Mouse (Mus musculus): ENCODE measurements at regions not wholly inside any gene's neighbourhood (a gene's known extent, or its start where the extent isn't known, plus 50 kb on each side); places are given as distances from the start of the nearest gene placed in this dataset.
A peak's percentile ranks its signal among the peaks of the same experiment; 100 is the strongest.
"Not testable (repeated sequence)": the region's sequence is repeated elsewhere in the genome, so short reads cannot be mapped to it uniquely, and the experiment has no call there.

DNA sequence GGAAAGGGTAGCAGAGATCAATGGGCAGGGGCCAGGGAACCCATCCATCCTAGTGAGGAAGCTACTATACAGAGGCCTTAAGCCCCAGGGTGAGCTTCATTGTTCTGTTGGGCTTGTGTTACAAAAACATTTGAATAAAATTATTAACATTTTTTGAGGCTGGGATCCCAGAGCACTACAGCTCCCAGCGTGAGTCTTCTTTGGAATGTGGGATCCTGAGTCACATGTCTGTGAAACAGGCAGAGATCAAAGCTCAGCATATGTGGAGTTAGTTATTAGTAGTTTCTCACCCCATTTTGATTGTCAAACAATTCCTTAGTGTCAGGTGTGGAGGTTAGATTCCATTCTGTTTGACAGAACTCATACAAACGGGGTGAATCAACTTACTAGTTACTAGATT, 79.7 kb upstream of the Creb5 start:
- Histone ChIP-seq H3K4me1 (peaks cover 8% of the 10 kb centered on the region), H3K27ac (no peak overlapping the region), H3K27me3 (ENCODE audit: poor library complexity, severe bottlenecking) (no peaks in the 10 kb centered on the region), H3K36me3 (replicated peaks) (no peaks in the 10 kb centered on the region), H3K9me3 (no peaks in the 10 kb centered on the region), H3K4me3 (no peak overlapping the region)
- 74% methylated on average over 2 of the region's 2 CpGs for WGBS
- no peak for DNase-seq (ENCODE audit: extremely low spot score, low spot score)

DNA sequence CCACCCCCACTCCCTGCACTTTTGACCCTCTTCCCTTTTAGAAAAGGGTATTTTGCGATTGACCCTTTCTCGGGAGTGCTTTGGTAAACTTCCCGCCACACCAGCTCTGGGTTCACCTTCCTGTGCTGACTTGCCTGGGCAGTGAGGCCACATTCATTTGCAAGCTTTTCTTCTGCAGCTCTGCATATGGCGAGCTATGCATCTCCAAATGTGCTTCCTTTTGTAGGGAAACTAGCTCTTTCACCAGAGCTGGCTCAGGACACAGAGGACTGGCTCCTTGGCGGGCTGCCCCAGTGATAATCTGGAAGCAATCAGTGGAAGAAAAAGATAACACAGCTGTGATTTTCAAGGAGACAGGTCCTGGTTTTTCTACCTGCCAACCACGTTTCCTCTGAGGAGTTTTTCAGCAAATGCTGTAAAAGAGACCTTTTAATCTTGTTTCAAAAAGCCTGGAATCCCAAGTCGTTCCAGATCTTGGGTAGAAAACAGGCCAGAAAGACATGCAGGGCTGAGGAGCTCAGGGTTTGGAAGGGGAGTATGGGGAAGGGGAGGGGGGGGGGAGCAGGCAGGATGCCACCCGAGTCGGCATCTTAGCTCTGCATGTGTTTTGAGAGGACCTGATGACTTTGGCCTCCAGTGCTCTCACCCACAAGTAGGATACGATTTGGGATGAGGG, 85.7 kb upstream of the Creb5 start:
- no peak for DNase-seq (ENCODE audit: extremely low spot score, low spot score)
- WGBS = 21% methylated on average over 10 of the region's 10 CpGs
- Histone ChIP-seq H3K27ac (peak overlapping the region; percentile 8), H3K36me3 (replicated peaks) (no peaks in the 10 kb centered on the region), H3K4me1 (peaks cover 17% of the 10 kb centered on the region), H3K9me3 (no peaks in the 10 kb centered on the region), H3K4me3 (no peak overlapping the region), H3K27me3 (ENCODE audit: poor library complexity, severe bottlenecking) (no peaks in the 10 kb centered on the region)

DNA sequence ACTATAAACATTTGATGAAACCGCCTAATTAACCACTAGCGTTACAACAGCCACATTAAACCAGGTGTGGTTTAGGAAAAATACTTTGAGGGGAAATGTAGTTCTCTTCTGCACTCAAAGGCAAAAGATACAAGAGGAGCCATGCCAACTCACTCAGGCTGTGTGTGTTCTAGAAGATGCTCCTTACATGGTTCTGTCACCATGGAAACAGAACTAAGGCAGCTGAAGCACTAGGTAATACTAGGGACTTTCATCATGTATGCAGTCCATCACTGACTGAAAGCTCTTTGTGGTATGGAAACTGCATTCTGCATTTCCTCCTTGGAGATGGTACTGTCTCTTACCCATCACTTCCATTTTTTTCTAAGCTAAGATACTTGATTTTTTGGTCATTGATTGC, 87.6 kb upstream of the Creb5 start:
- H3K27me3 ChIP-seq (ENCODE audit: poor library complexity, severe bottlenecking) = no peaks in the 10 kb centered on the region
- H3K4me1 ChIP-seq = peaks cover 17% of the 10 kb centered on the region
- H3K36me3 ChIP-seq (replicated peaks) = no peaks in the 10 kb centered on the region
- DNase-seq (ENCODE audit: extremely low spot score, low spot score) = no peak
- no peaks in the 10 kb centered on the region for H3K9me3 ChIP-seq
- 93% methylated on average over 2 of the region's 2 CpGs for WGBS
- no peak overlapping the region for H3K27ac ChIP-seq
- no peak overlapping the region for H3K4me3 ChIP-seq

DNA sequence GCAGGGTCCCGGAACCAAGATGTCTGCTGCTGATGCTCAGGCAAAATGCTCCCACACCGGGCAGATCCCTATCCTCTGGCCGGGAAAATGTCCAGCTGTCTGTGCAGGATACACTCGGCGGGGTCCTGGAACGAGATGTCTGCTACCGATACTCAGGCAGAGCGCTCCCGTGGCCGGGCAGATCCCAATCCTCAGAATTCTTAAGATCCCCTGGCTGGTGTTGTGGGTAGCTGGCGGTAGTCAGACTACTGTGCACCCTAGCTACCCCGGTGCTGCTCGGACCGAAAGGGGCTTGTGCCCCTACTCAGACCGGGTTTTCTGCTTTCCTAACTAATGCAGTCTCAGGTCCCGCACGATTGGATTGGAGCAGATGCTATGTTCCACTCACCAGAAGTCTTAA, 104.9 kb upstream of the Creb5 start:
- not testable (repeated sequence) for DNase-seq (ENCODE audit: extremely low spot score, low spot score); H3K9me3 ChIP-seq; H3K27me3 ChIP-seq (ENCODE audit: poor library complexity, severe bottlenecking); H3K4me1 ChIP-seq; H3K27ac ChIP-seq; H3K4me3 ChIP-seq; H3K36me3 ChIP-seq (replicated peaks)
- WGBS = 95% methylated on average over 17 of the region's 17 CpGs

DNA sequence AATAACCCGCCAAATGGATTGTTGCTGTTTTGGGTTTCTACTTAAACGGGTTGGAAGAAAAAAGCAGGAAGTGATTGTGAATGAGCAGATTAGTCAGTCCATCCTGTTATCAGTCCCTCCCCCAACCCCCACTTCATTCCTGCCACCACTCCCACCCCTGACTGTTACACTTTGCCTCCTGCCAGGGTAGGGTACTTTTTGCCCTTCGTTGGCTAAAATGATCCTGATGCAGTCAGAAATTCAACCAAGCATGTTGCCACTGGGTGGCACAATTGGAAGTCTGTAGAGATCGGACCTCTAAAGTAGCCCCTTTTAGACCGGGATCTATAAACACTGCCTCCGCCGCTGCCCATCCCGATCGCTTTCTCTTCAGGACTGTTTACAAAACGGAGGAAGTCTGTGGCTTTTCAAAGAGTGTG, 96.0 kb upstream of the Jazf1 start:
- DNase-seq (ENCODE audit: extremely low spot score, low spot score) = peak; percentile 34
- 14% methylated on average over 10 of the region's 10 CpGs for WGBS
- peak overlapping the region; percentile 32 for H3K4me3 ChIP-seq
- H3K36me3 ChIP-seq (replicated peaks) = no peaks in the 10 kb centered on the region
- no peak overlapping the region for H3K27ac ChIP-seq
- H3K27me3 ChIP-seq (ENCODE audit: poor library complexity, severe bottlenecking) = peaks cover 12% of the 10 kb centered on the region
- H3K9me3 ChIP-seq = no peaks in the 10 kb centered on the region
- H3K4me1 ChIP-seq = peaks cover 8% of the 10 kb centered on the region

DNA sequence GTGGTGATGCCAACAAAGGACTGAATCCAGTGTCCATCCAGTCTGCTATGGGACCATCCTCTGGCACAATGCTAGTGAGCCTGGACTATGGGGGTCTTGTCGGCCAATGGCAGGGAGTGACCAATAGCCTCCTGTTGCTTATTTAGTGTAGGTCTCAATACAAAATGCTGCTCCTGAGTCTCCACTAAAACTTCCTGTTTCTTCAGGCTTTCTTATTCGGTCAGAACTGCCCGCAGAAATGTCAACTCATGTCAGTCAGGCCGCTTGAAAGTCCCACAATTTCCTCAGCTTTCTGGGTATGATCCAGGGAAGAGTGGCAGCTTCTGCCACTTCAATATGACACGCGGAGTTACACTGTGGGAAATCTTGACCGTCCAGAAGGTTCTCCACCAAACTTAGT, 94.7 kb upstream of the Jazf1 start:
- DNase-seq (ENCODE audit: extremely low spot score, low spot score) = no peak
- WGBS = 89% methylated on average over 7 of the region's 7 CpGs

DNA sequence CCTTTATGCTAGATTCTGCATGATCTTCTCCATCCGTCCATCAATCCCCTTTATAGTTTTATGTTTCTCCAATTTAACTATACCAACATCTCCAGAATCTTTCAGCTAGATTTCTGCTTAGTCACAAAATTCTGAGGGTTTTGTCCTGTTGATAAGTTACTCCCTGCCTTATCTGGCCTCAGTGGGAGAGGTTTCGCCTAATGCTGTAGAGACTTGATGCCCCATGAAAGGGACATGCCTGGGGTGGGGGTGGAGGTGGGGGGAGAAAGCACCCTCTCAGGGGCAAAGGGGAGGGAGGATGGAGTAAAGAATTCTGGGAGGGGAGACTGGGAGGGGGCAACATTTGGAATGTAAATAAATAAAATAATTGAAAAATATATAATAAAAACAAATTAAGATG, 93.2 kb upstream of the Jazf1 start:
- Histone ChIP-seq H3K4me1 (peaks cover 11% of the 10 kb centered on the region), H3K4me3 (no peak overlapping the region), H3K27me3 (ENCODE audit: poor library complexity, severe bottlenecking) (peaks cover 12% of the 10 kb centered on the region), H3K36me3 (replicated peaks) (no peaks in the 10 kb centered on the region), H3K9me3 (no peaks in the 10 kb centered on the region), H3K27ac (no peak overlapping the region)
- 87% methylated on average over 2 of the region's 2 CpGs for WGBS
- DNase-seq (ENCODE audit: extremely low spot score, low spot score) = no peak

More for the DNA sequence above, 94.7 kb upstream of the Jazf1 start:
- Histone ChIP-seq H3K27me3 (ENCODE audit: poor library complexity, severe bottlenecking) (peaks cover 12% of the 10 kb centered on the region), H3K9me3 (no peaks in the 10 kb centered on the region), H3K4me1 (peaks cover 8% of the 10 kb centered on the region), H3K4me3 (no peak overlapping the region), H3K27ac (no peak overlapping the region), H3K36me3 (replicated peaks) (no peaks in the 10 kb centered on the region)

DNA sequence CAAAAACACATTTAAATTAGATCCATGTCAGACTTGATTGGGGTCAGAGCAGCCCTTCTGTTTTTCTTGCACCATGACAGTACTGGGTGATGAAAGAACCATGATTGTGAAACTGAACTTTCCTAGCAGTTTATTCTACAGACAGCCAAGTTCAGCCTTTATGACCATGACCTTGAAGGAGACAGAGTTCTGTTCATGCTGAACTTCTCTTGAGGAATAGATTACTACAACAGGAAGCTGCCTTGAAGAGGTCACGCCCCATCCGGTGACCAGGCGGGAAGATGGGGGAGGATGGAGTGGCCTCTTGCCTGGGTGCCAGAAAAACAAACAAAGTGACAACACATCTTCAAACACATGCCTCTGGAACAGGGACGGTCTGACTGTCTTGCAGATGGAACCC, 86.2 kb upstream of the Jazf1 start:
- Histone ChIP-seq H3K36me3 (replicated peaks) (no peaks in the 10 kb centered on the region), H3K4me1 (0 out of 2 replicates have a peak, but pooled peaks cover 3% of the 10 kb centered on the region), H3K27ac (no peak overlapping the region), H3K4me3 (no peak overlapping the region), H3K9me3 (no peaks in the 10 kb centered on the region), H3K27me3 (ENCODE audit: poor library complexity, severe bottlenecking) (peaks cover 4% of the 10 kb centered on the region; the same call in 1 of the 2 replicates)
- 61% methylated on average over 4 of the region's 4 CpGs for WGBS
- DNase-seq (ENCODE audit: extremely low spot score, low spot score) = no peak

DNA sequence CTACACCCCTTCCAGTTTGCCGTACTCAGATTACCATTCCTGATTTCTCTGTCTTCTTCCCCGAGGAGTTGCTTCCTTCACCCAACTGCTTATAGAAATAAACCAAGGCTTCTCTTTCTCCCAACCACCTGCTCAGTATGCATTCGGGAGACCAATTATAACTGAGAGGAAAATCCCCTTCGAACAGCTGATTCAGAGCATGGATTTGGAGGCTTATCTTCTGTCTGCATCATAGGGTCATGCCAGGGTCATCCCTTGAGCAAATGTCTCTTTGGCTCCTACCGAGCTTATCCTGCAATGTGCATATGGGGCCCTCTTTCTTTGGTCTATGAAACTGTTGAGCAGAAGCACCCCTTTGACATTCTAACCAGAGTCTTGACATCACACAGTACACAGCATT, 79.0 kb upstream of the Jazf1 start:
- WGBS = 68% methylated on average over 5 of the region's 5 CpGs
- H3K4me1 ChIP-seq = peaks cover 13% of the 10 kb centered on the region
- peaks cover 27% of the 10 kb centered on the region for H3K27me3 ChIP-seq (ENCODE audit: poor library complexity, severe bottlenecking)
- no peak for DNase-seq (ENCODE audit: extremely low spot score, low spot score)
- no peak overlapping the region for H3K27ac ChIP-seq
- no peak overlapping the region for H3K4me3 ChIP-seq
- no peaks in the 10 kb centered on the region for H3K36me3 ChIP-seq (replicated peaks)
- no peaks in the 10 kb centered on the region for H3K9me3 ChIP-seq

DNA sequence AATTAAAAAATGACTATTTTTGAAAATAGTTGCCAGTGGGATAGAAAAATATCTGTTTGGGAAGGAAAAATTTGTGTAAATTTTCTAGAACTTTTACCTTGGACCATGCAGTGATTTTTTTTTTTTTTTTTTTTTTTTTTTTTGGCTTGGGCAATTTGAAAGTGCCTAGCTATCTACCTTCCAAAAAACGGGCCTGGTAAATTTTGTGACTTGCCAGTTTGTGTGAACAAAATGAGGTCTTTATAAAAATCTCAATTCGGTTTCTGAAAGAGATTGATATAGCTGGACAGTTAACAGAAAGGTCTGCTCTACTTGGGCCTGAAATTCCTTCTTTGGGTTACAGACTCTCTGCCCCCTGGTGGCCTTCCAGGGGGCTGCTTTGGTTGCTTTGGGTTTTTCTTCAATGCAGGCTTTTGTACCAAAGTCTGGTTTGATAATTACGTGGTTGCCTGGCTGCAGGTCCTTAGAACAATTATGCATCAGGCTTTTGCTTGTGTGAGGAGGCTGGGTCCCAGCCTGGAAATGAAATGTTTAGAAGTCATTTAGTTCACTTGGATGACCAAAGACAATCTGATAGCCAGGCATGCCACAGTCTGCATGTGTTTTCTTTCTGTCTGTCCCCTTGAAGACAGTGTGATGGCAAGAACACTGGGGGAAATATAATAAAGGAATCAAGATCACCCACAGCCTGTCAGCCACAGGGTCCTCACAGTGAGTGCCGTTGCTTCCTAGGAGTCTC, 75.6 kb upstream of the Jazf1 start:
- WGBS = 24% methylated on average over 4 of the region's 4 CpGs
- Histone ChIP-seq H3K9me3 (no peaks in the 10 kb centered on the region), H3K36me3 (replicated peaks) (no peaks in the 10 kb centered on the region), H3K27ac (no peak overlapping the region), H3K4me1 (peaks cover 13% of the 10 kb centered on the region), H3K27me3 (ENCODE audit: poor library complexity, severe bottlenecking) (peaks cover 23% of the 10 kb centered on the region), H3K4me3 (no peak overlapping the region)
- DNase-seq (ENCODE audit: extremely low spot score, low spot score) = peak; percentile 74

DNA sequence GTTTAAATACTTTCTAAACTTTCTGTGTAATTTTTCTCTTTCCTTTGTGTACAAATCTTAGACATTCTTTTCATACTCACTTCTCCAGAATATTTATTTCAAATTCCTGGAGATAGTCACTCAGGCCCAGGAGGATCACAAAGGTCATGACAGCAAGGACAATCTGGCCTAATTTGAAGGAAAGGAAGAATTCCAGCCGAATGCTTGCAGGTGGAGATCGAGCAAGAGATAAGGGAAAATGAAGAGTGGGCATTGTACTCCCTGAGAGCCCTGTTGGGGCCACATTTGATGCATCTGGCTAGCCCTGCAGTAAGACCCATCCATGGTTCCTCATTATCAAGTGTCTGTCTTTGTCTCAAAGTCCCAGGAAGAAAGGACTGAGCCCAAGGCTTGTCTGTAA, 66.0 kb upstream of the Jazf1 start:
- Histone ChIP-seq H3K9me3 (no peaks in the 10 kb centered on the region), H3K27ac (no peak overlapping the region), H3K4me3 (no peak overlapping the region), H3K4me1 (peaks cover 15% of the 10 kb centered on the region), H3K36me3 (replicated peaks) (no peaks in the 10 kb centered on the region), H3K27me3 (ENCODE audit: poor library complexity, severe bottlenecking) (no peaks in the 10 kb centered on the region)
- no peak for DNase-seq (ENCODE audit: extremely low spot score, low spot score)
- WGBS = 69% methylated on average over 2 of the region's 2 CpGs

DNA sequence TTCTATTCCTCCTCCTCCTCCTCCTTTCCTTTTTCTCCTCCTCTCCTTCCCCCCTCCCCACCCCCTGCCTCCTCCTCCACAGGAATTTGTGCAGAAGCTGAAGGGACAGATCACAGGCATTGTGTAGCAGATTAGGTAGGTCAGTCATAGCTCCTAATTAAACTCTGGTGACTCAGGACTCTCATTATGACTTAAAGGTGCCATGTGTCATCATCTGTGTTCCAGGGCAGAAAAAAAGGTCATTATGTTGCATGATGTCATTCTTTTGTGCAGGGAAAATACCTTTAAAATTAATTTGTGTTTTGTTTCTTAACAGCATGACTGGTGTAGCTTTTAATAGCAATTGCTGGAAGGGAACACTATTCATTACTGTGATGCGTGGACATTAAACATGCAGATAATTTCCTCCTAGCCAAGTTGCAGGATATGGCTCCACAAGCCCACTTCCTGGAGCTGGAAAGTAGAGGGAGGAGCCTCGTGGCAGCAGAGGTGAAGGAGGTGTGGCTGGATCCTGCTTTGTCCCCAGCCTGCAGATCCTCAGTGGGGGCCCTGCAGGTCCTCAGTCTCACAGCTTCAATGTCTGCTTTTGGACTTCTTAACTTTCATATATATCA, 62.4 kb upstream of the Jazf1 start:
- Histone ChIP-seq H3K36me3 (replicated peaks) (no peaks in the 10 kb centered on the region), H3K4me1 (peaks cover 15% of the 10 kb centered on the region), H3K4me3 (no peak overlapping the region), H3K27ac (no peak overlapping the region), H3K9me3 (no peaks in the 10 kb centered on the region), H3K27me3 (ENCODE audit: poor library complexity, severe bottlenecking) (no peaks in the 10 kb centered on the region)
- WGBS = 16% methylated on average over 2 of the region's 2 CpGs
- no peak for DNase-seq (ENCODE audit: extremely low spot score, low spot score)

DNA sequence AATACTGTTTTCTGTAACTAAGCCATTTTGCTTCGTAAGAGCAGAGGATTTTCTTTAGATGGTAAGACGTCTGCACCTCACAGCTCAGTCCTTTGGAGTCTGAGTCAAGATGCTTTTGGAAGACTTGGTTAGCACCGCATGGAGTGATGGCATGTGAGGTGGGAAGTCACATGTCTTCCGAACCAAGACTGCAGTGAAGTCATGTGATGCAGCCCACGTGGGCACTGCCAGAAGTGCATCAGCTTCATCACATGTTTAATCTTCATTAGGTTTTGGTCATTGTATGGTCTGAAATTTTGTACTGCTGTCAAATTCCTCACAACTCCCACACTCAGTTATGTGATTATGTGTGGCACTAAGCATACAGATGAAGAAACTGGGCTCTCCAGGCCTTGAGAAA, 58.3 kb upstream of the Jazf1 start:
- H3K27me3 ChIP-seq (ENCODE audit: poor library complexity, severe bottlenecking) = no peaks in the 10 kb centered on the region
- peaks cover 12% of the 10 kb centered on the region for H3K4me1 ChIP-seq
- no peaks in the 10 kb centered on the region for H3K9me3 ChIP-seq
- WGBS = 75% methylated on average over 5 of the region's 5 CpGs
- no peak overlapping the region for H3K4me3 ChIP-seq
- H3K27ac ChIP-seq = no peak overlapping the region
- H3K36me3 ChIP-seq (replicated peaks) = no peaks in the 10 kb centered on the region
- no peak for DNase-seq (ENCODE audit: extremely low spot score, low spot score)

All from forebrain, embryonic 10.5 days (tissue).